Mouse (Mus musculus) ZHBTc4 (cell line): ENCODE measurements around the gene Gm13769.
"Not testable (repeated sequence)": the region's sequence is repeated elsewhere in the genome, so short reads cannot be mapped to it uniquely, and the experiment has no call there.

ENCODE experiments used
- DNase-seq: peaks from one replicate; pipeline ENCODE4 v3.0.0-alpha.2; 2011; ENCODE audit warnings: low read depth, low spot score

The Gm13769 gene

DNA sequence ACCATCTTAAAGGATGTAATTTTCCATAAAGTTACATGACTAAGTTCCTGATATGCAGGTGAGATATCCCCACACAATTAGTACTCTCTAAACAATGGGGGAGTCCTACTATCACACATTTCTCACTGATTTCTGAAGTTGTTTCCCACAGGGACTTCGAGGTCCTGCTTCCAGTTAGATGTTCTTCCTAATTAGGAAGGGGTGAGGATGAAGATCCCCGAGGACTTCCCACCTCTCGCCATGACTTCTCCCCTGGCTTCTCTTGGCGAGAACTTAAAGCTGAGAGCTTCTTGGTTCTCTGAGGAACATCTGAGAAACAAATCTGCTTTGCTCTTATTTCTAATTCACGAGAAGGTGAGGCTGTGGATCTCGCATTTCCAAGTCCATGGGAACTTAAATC lies at the start of gene Gm13769:
Gene Gm13769 (plus strand): TSS at position 301 of the 400 bp plus-strand sequence.
- DNase-seq = not testable (repeated sequence)

DNA sequence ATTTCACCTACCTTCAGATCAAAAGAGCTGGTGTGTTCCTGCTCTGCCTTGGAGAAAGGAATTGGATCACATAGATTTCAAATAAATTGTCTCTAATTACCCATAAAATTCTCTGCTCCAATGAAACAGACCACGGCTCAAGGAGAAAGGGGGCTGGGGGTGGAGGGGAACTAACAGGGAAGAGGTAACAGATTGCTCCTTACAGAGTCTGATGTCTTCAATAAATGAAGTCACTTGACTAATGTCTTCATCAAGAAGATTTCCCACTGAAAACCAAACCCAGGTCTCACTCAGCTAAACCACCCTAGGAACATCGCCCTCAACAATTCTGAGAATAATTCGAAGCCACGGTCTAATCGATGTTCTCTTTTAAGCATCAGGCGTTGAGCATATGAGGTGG lies 29.3 kb upstream of the Gm13769 start, which contains the start of gene Olfr1272:
Gene Olfr1272 (minus strand): TSS at position 101 of the 400 bp plus-strand sequence.
- DNase-seq = no peak

DNA sequence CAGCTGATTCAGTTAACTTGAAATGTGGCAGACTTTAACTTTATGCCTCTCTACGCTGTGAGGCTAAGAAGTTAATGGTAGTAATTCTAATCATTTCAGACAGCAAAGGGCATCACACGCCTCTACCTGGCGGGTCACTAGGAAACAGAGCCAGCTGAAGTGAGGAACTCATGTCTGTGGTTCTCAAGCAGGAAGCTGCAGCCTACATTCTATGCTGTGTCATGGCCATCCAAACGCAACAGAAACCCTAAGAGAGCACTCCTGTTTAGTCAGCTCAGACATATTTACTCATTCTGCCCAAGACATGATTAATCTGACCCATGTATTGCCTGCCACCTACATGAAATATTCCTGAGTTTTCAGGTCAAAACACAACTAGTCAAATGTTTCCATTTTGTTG lies 24.7 kb downstream of the Gm13769 start:
- not testable (repeated sequence) for DNase-seq

DNA sequence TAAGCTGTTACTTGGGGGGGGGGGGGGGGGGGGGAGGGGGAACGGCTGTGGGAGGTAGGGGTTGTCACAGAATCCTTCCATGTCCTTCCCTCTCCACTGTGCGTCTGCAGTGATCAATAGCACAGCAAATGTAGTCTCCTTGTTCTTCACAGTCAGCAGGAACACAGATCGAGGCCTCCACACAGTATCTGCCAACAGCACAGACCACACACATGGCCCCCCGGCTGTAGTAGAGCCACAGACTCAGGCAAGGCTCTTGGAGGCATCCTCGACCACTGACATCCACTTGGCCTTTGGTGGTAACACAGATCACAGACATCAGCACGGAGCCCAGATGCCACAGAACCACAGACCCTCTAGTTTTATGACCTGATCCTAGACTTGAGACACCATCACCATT lies 29.0 kb downstream of the Gm13769 start:
- DNase-seq = not testable (repeated sequence)

DNA sequence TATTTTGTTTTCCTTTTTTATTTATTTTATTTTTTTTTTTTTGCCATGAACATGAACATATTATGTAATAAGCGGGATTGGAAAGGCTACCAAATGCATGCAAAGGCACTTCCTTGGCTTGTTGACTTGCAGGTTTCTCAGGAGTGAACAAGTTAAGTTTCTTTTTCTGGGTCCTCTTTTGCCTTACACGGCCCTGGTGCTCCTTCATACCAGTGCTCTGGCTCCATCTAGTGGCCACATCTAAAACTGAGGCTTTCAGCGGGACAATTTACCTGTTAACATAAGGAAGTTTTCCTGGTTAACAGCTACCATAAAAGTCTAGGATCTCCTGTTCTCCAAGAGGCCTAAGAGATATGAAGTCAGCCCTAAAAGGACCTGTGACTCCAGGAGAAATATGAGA lies 29.5 kb downstream of the Gm13769 start:
- not testable (repeated sequence) for DNase-seq

DNA sequence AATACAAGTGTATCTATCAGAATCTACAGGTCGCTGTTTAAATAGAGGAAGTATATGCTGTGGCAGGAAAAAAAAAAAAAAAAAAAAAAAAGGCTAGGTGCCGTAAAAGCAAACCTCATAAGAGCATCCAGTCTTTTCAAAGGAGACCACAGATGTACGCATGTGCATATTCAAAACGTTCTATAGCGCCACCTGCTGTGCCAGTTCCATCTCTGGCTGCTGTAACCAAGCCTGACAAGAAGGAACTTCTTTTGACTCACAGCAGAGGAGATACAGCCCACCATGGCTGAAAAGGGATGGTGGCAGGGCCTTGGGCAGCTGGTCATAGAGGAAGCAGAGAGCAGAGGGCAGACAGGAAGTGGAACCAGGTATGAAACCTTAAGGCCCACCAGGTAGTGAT lies 37.2 kb downstream of the Gm13769 start:
- not testable (repeated sequence) for DNase-seq

DNA sequence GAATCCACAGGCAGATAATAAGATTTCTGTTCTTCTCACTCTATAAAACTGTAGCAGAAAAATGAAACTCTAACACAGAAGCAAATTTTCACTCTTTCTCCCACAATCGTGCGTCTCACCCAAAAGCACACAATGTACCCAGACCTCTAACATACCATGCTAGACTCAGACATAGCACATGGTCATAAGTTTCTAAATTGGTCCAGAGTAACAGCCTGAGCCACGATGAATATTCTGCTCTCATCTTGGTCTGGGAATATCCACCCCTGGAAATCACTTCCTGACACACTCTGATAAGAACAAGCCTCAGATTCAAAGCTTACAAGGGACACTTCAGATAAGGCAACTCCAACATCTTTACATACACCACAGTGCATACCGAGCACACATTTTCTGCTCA lies 38.2 kb downstream of the Gm13769 start:
- DNase-seq = not testable (repeated sequence)
